Mouse (Mus musculus) ES-Bruce4 (cell line): ENCODE measurements at regions not wholly inside any gene's neighbourhood (a gene's known extent, or its start where the extent isn't known, plus 50 kb on each side); places are given as distances from the start of the nearest gene placed in this dataset.

Experiments used
- H3K27ac ChIP-seq: 2 replicates; pipeline ENCODE4 v1.5.1; 2012; ENCODE audit warnings: low read length, inconsistent platforms; ENCODE audit not compliant: insufficient read depth
- H3K27me3 ChIP-seq: 2 replicates; pipeline ENCODE4 v1.6.1; 2012; ENCODE audit warnings: mild to moderate bottlenecking, low read length, inconsistent platforms; ENCODE audit not compliant: control insufficient read depth, poor library complexity, insufficient read depth, severe bottlenecking
- H3K36me3 ChIP-seq: 2 replicates; pipeline ENCODE4 v1.6.1; 2012; ENCODE audit warnings: inconsistent platforms, mild to moderate bottlenecking, low read length, moderate library complexity; ENCODE audit not compliant: control insufficient read depth, poor library complexity, insufficient read depth, severe bottlenecking
- H3K4me1 ChIP-seq: one replicate; pipeline ENCODE4 v1.8.1; 2011; ENCODE audit warnings: low read length; ENCODE audit not compliant: control insufficient read depth, insufficient read depth
- H3K4me3 ChIP-seq: 2 replicates; pipeline ENCODE4 v1.5.1; 2011; ENCODE audit warnings: low read depth, mild to moderate bottlenecking, low read length
- H3K9ac ChIP-seq: 2 replicates; pipeline ENCODE4 v1.6.1; 2012; ENCODE audit warnings: low read depth, mild to moderate bottlenecking, inconsistent platforms; ENCODE audit not compliant: poor library complexity, severe bottlenecking
- H3K9me3 ChIP-seq: replicated peaks from 2 replicates; pipeline ENCODE4 v1.6.1; 2012; ENCODE audit warnings: mild to moderate bottlenecking, low read length, inconsistent platforms; ENCODE audit not compliant: control insufficient read depth, poor library complexity, insufficient read depth, severe bottlenecking
- CTCF ChIP-seq: IDR thresholded peaks from one replicate; pipeline ENCODE4 v1.8.1; 2011; ENCODE audit warnings: low read depth, low read length
- EP300 ChIP-seq: IDR thresholded peaks from 2 replicates; pipeline ENCODE4 v1.6.1; 2011; ENCODE audit warnings: low read depth, low read length; ENCODE audit not compliant: insufficient read depth
- POLR2A ChIP-seq: IDR thresholded peaks from one replicate; pipeline ENCODE4 v1.8.1; 2011; ENCODE audit warnings: low read length; ENCODE audit not compliant: insufficient read depth

- TF ChIP-seq CTCF, result no peak
- TF ChIP-seq POLR2A, result no peak
- no peak for TF ChIP-seq EP300
- Histone ChIP-seq H3K9ac (no peak overlapping the region), H3K36me3 (no peaks in the 10 kb centered on the region), H3K4me3 (no peak overlapping the region), H3K27ac (no peak overlapping the region), H3K9me3 (no peaks in the 10 kb centered on the region; the same call in 1 of the 2 replicates), H3K27me3 (no peaks in the 10 kb centered on the region), H3K4me1 (no peaks in the 10 kb centered on the region)
Measured at GRCm38 (mm10) chr12:26781537-26781936, 312.5 kb downstream of the Cmpk2 start.

GRCm38 (mm10) chr12:26778796-26779195 is 309.8 kb downstream of the Cmpk2 start:
- no peaks in the 10 kb centered on the region for H3K36me3 ChIP-seq
- no peak overlapping the region for H3K9ac ChIP-seq

GRCm38 (mm10) chr12:26776986-26777385 is 308.0 kb downstream of the Cmpk2 start:
- Histone ChIP-seq H3K27me3 (no peaks in the 10 kb centered on the region), H3K4me3 (no peak overlapping the region)
- no peak for TF ChIP-seq EP300
- TF ChIP-seq CTCF, result no peak
- no peak for TF ChIP-seq POLR2A

More at GRCm38 (mm10) chr12:26778796-26779195, 309.8 kb downstream of the Cmpk2 start:
- Histone ChIP-seq H3K4me3 (no peak overlapping the region), H3K27ac (no peak overlapping the region), H3K9me3 (no peaks in the 10 kb centered on the region; the same call in 1 of the 2 replicates), H3K27me3 (no peaks in the 10 kb centered on the region), H3K4me1 (no peaks in the 10 kb centered on the region)
- TF ChIP-seq CTCF (no peak), POLR2A (no peak), EP300 (no peak)

GRCm38 (mm10) chr12:26774016-26774415 is 305.0 kb downstream of the Cmpk2 start:
- TF ChIP-seq CTCF, result no peak
- TF ChIP-seq EP300, result no peak
- TF ChIP-seq POLR2A, result no peak
- no peak overlapping the region for H3K27ac ChIP-seq

More at GRCm38 (mm10) chr12:26776986-26777385, 308.0 kb downstream of the Cmpk2 start:
- Histone ChIP-seq H3K4me1 (no peaks in the 10 kb centered on the region), H3K27ac (no peak overlapping the region), H3K9me3 (no peaks in the 10 kb centered on the region; the same call in 1 of the 2 replicates), H3K36me3 (no peaks in the 10 kb centered on the region), H3K9ac (no peak overlapping the region)

GRCm38 (mm10) chr12:26770753-26771583 is 302.0 kb downstream of the Cmpk2 start:
- Histone ChIP-seq H3K4me1 (no peaks in the 10 kb centered on the region), H3K27me3 (no peaks in the 10 kb centered on the region), H3K9me3 (no peaks in the 10 kb centered on the region), H3K36me3 (no peaks in the 10 kb centered on the region), H3K9ac (no peak overlapping the region), H3K27ac (no peak overlapping the region), H3K4me3 (no peak overlapping the region)
- no peak for TF ChIP-seq EP300
- TF ChIP-seq POLR2A, result no peak
- TF ChIP-seq CTCF, result no peak

More at GRCm38 (mm10) chr12:26774016-26774415, 305.0 kb downstream of the Cmpk2 start:
- H3K9ac ChIP-seq, result no peak overlapping the region
- H3K9me3 ChIP-seq, result no peaks in the 10 kb centered on the region
- no peaks in the 10 kb centered on the region for H3K36me3 ChIP-seq
- no peak overlapping the region for H3K4me3 ChIP-seq
- H3K27me3 ChIP-seq, result no peaks in the 10 kb centered on the region
- no peaks in the 10 kb centered on the region for H3K4me1 ChIP-seq

GRCm38 (mm10) chr12:26767551-26767950 is 298.5 kb downstream of the Cmpk2 start:
- Histone ChIP-seq H3K27ac (no peak overlapping the region), H3K4me1 (no peaks in the 10 kb centered on the region), H3K9ac (no peak overlapping the region), H3K9me3 (no peaks in the 10 kb centered on the region), H3K4me3 (no peak overlapping the region), H3K27me3 (no peaks in the 10 kb centered on the region), H3K36me3 (no peaks in the 10 kb centered on the region)
- TF ChIP-seq EP300 (no peak), CTCF (no peak), POLR2A (no peak)
